Mouse (Mus musculus): ENCODE data around the gene Gsk3b. TPM values are rescaled to one million over a fixed set of nuclear protein-coding genes. Genes with fewer than 3 reads are reported as not detected.
"Not testable (repeated sequence)": the region's sequence is repeated elsewhere in the genome, so short reads cannot be mapped to it uniquely, and the experiment has no call there.

Gsk3b gene
- 10 to 100 TPM; 54.5 to 55.3 TPM for total RNA-seq (2021)
- long read RNA-seq, experiment 1, full-length matches to known transcripts, result 2 of 3 reads
- long read RNA-seq, experiment 1, partial matches to known transcripts, result 0 of 3 reads
- long read RNA-seq, experiment 1, other reads (novel, unspliced or antisense), result 1 of 3 reads
- long read RNA-seq, experiment 2, partial matches to known transcripts, result 2 of 3 reads
- long read RNA-seq, experiment 2, other reads (novel, unspliced or antisense), result 1 of 3 reads

- peak; percentile 98 for DNase-seq
- intact Hi-C loops (cut with DNase I), result loop anchor here (5.0 kb wide), 1 partner anchor 222 kb away; the partner anchor contains the start of gene Lrrc58
Measured at GRCm38 (mm10) chr16:38088629-38089446, at the start of gene Gsk3b. Gene Gsk3b, plus strand, starts transcription at chr16:38089001.

GRCm38 (mm10) chr16:38042160-38042559, 46.6 kb upstream of the Gsk3b start:
- intact Hi-C loops (cut with DNase I), result no loop called here

GRCm38 (mm10) chr16:38044551-38044950, 44.2 kb upstream of the Gsk3b start:
- peak in 1 of 2 experiments; percentile 6 for DNase-seq
- intact Hi-C loops (cut with DNase I), result no loop called here

More at GRCm38 (mm10) chr16:38042160-38042559, 46.6 kb upstream of the Gsk3b start:
- DNase-seq, result no peak

- no peak for DNase-seq
- intact Hi-C loops (cut with DNase I), result no loop called here
Measured at GRCm38 (mm10) chr16:38047781-38048558, 40.8 kb upstream of the Gsk3b start.

- intact Hi-C loops (cut with DNase I), result no loop called here
- DNase-seq, result no peak
Measured at GRCm38 (mm10) chr16:38057898-38058297, 30.9 kb upstream of the Gsk3b start.

- no peak for DNase-seq
- intact Hi-C loops (cut with DNase I), result no loop called here
Measured at GRCm38 (mm10) chr16:38058836-38059235, 30.0 kb upstream of the Gsk3b start.

GRCm38 (mm10) chr16:38059631-38060030, 29.2 kb upstream of the Gsk3b start:
- intact Hi-C loops (cut with DNase I), result no loop called here
- DNase-seq, result no peak

- intact Hi-C loops (cut with DNase I); DNase-seq: not testable (repeated sequence)
Measured at GRCm38 (mm10) chr16:38073859-38074631, 14.8 kb upstream of the Gsk3b start.

GRCm38 (mm10) chr16:38080201-38080600, 8.6 kb upstream of the Gsk3b start:
- intact Hi-C loops (cut with DNase I), result no loop called here
- no peak for DNase-seq

- intact Hi-C loops (cut with DNase I), result loop anchor here (2.0 to 5.0 kb wide), 2 partner anchors 92 to 220 kb away; partner anchors contain the start of gene Lrrc58
- DNase-seq, result no peak
Measured at GRCm38 (mm10) chr16:38087231-38087630, 1.6 kb upstream of the Gsk3b start.

- intact Hi-C loops (cut with DNase I), result loop anchor here (2.0 to 5.0 kb wide), 2 partner anchors 93 to 220 kb away; partner anchors contain the start of gene Lrrc58
- no peak for DNase-seq
Measured at GRCm38 (mm10) chr16:38087645-38088125, 1.1 kb upstream of the Gsk3b start.

GRCm38 (mm10) chr16:38088126-38088628, 624 bp upstream of the Gsk3b start:
- no peak for DNase-seq
- intact Hi-C loops (cut with DNase I), result loop anchor here (5.0 kb wide), 1 partner anchor 221 kb away; the partner anchor contains the start of gene Lrrc58

GRCm38 (mm10) chr16:38089447-38090170, 808 bp downstream of the Gsk3b start:
- intact Hi-C loops (cut with DNase I), result loop anchor here (2.0 to 5.0 kb wide), 3 partner anchors 48 to 222 kb away; partner anchors contain the start of gene Lrrc58
- no peak for DNase-seq

- DNase-seq, result no peak
- intact Hi-C loops (cut with DNase I), result loop anchor here (2.0 to 5.0 kb wide), 2 partner anchors 47 to 108 kb away; no protein-coding TSS in a partner anchor
Measured at GRCm38 (mm10) chr16:38090341-38091005, 1.7 kb downstream of the Gsk3b start.

GRCm38 (mm10) chr16:38091041-38091440, 2.2 kb downstream of the Gsk3b start:
- no peak for DNase-seq
- intact Hi-C loops (cut with DNase I), result loop anchor here (2.0 to 5.0 kb wide), 2 partner anchors 46 to 108 kb away; no protein-coding TSS in a partner anchor

GRCm38 (mm10) chr16:38091706-38092105, 2.9 kb downstream of the Gsk3b start:
- DNase-seq, result no peak
- intact Hi-C loops (cut with DNase I), result loop anchor here (2.0 to 5.0 kb wide), 2 partner anchors 46 to 107 kb away; no protein-coding TSS in a partner anchor

- intact Hi-C loops (cut with DNase I), result loop anchor here (5.0 kb wide), 1 partner anchor 45 kb away; no protein-coding TSS in a partner anchor
- peak in 1 of 2 experiments; percentile 23 for DNase-seq
Measured at GRCm38 (mm10) chr16:38092598-38092997, 3.8 kb downstream of the Gsk3b start.

All from heart, postnatal 14 days (tissue).